Mouse (Mus musculus) heart, adult 11 months (tissue): Measurements from ENCODE around the gene Adamtsl1.

Source experiments
- DNase-seq: peaks from one replicate; pipeline ENCODE4 v3.0.0; 2022

The Adamtsl1 gene

DNA sequence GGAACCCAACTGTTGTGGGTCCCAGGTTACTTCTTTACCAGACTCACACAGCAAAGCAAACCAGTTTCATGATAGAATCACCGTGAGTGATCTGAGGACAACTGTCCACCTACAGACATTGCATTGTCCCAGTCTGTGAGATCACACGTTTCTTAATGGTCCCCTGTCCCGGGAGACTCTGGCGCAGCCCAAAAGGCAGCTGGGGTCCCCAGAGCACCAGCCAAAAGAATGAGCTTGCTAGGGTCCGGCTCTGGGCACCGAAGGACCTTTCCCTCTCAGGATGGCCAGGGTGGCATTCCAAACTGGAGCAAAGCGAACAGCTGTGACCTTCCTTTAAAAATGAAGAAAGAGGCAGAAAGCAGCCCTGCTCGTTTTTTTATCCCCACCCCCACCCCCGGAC lies at the start of gene Adamtsl1:
Gene Adamtsl1, plus strand, starts transcription at position 381 of the 400 bp plus-strand sequence.
- peak; percentile 84 for DNase-seq

DNA sequence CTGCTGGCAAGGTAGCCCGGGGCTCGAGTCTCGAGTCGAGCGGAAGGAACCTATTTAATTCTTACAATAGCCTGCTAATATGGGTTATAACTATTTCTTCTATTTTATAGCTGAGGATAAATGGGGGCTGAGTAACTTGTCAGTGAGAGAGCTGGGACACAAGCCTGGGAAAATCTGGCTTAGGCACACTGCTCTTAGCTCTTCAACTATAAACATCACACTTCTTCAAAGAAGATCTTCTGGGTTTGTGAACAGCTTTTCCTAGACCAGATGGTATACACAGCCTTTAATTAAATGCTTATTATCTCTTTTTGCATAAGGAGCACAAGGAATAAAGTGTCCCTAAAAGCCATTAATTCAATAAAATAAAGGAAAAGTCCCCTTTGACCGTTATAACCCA lies 30.4 kb upstream of the Adamtsl1 start:
- DNase-seq, result no peak

DNA sequence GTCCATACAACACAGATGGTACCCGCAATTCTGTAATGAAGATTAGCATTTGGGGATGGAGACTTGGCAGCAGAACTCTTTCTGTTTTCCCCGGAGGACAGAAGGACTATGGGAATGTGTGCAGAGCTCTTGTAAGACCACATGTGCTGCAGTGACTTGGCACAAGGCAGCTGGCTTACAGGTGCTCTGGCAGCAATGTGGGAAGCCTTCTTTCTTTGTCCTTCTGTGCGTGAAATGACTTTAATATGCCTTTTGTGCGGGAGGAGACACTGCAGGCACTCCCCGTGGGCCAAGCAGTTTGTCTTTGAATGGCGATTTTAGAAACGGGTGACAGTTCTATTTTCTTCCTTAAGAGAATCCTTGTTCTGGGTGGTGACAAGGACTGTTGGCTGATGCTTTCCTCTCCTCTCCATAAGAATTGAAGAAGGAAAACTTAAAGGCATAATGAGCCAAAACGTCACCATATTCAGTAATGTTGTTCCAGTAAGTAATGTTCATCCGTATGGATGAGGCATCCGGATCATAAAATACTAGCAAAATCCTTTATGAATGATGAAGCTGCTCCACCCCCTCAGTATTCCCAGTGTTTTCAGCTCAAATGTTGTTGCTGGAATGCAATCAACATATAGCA lies 27.5 kb upstream of the Adamtsl1 start:
- no peak for DNase-seq

DNA sequence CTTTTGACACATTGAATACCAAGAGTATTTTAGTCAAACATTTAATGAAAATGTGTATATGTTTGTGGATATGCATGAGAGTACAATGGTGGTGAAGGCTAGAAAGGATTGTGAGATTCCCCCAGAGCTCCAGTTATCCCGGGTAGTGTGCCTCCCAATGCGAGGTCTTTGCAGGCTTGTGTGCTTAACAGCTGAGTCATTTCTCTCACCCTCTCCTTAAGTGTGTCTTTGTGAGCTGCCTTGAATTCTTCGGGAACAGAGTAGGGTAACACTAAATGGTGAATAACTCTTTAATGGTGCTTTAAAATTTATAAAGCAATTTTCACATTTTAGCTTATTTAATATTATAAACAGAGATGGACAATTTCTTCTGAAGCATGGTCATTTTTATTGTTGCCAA lies 8.3 kb upstream of the Adamtsl1 start:
- DNase-seq, result no peak

DNA sequence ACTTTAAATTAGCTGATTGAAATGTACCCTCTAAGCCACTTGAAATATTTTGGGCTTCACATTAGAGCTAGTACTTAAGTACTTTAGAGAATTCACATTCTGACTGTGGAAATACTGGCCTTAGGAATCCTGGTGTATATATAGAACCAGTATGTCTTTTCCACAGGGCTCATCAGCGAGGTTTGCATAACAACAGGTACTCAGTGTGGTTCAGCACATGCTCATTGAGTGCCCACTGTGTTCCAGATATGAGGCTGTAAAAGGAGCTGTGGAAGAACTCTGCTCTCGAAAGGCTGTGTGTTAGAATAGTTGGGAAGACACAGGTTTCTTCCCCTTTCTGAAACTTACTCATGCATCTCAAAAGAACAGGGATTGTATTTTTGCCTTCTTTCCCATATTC lies 7.0 kb upstream of the Adamtsl1 start:
- no peak for DNase-seq

DNA sequence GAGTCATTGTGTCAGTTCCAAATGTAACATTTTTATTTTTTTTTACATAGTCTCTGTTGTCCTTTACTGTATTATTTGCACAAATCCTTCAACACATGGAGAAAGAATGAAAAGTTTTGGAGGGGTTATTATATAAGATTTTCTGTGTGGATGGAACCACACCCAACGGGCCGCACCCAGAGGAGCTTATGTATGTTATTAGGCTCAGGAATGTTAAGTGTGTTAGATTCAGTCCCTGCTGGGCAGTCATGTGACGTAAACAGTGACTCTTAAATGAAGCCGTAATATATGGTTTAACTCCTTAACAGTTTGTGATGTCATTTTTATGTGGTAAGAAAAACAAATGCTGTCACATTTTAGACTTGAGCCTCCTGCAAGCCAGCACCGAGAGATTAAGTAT lies 6.5 kb upstream of the Adamtsl1 start:
- no peak for DNase-seq

DNA sequence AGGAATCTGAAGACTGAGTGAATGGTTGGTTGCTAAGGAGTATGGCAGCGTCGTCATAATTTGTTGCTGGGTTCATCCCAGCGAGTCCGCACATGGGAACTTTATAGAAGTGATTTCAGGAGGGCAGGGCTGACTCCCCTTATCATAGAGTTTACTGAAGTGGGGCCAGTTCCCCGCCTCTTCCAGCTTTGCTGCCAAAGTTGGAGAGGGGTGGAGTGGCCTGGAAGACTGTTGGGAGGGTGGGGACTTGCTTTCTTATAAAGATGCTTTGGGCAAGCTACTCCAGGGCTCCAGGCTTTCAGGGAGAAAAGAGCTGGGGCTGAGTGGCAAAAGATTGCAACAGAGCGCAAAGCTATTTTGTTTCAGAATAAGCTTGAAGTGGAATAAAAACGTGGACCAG lies 684 bp upstream of the Adamtsl1 start:
- peak; percentile 94 for DNase-seq

DNA sequence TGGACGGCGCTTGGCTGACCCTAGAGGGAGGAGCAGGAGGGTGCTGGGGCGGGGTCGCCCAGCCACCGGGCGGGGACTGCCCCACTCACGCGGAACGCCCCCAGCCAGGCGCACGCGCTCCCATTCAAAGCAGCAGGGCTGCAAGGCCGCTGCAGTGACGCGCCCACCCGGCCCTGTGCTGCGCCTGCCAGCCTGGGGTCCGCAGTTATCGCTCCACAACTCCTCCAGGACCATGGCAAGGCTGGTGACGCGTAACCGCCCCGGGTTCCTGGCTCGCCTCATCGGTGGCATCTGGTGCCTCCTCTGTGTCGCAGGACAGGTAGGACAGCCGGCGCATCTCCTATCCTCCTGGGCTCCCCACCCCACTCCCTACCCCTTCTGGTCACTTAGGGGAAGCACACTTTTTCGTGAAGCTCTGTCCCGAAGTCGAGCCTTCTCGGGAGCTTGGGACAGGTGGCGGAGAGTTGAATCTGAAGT lies 271 bp downstream of the Adamtsl1 start:
- DNase-seq, result no peak

DNA sequence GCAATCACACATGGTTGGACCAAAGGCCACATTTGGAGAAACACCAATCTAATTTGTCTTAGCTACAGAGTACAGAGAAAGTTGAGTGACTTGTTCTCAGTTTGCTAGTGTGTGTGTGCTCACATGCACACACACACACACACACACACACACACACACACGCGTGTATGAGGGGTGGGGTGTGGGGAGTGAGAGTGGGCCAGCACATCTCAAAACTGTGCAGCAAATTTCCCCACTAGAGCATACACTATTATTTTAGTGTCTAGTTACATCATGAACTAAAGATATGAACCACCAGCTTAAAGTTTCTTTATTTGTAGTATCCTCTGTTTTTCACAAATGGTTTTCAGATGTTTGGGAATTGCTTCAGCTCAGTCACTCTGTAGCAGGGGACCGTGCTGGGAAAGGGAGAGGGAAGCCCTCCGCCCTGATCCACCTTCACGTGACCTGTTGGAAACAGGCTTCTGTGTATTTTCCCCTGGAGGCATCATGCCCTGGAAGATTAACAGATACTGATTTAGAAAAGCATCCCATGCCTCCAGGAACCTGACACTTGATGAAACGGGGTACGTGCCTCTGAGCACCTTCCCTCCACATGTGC lies 13.1 kb downstream of the Adamtsl1 start:
- DNase-seq, result no peak

DNA sequence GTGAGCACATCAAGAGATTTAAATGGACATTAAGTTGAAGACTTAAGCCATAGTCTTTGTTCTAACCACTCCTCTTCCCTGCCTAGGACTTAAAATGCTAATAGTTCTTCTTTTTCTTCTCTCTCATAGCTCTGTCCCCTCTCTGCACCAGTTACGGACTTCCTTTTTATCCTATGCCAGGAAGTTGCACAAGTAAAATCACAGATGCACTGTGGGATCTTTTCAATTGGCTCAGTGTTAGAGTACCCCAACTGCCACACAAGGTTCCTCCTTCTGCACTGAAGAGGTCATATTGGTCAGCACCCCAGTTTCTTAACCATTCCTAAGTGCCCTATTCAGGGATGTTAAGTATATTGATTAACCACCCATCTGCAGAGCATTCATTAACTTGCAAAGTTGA lies 15.9 kb downstream of the Adamtsl1 start:
- DNase-seq, result no peak

DNA sequence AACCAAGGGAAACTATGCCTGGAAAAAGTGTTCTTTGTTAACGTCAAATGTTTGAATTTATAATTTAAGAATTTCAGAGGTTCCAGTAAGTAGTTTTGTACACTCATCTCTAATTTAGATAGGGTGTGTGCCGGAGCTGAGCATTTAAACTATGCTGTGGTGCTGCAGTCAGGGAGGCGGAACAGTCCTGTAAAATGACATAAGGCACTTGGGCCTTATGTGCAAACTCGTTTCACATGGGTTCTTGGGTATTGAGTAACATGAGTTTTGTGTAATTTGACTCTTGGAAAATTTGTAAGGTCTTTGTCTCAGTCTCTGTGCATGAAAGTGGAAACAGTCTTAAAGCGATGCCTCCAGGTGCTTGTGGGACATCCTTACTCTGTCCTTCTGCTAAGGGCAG lies 25.7 kb downstream of the Adamtsl1 start:
- no peak for DNase-seq

DNA sequence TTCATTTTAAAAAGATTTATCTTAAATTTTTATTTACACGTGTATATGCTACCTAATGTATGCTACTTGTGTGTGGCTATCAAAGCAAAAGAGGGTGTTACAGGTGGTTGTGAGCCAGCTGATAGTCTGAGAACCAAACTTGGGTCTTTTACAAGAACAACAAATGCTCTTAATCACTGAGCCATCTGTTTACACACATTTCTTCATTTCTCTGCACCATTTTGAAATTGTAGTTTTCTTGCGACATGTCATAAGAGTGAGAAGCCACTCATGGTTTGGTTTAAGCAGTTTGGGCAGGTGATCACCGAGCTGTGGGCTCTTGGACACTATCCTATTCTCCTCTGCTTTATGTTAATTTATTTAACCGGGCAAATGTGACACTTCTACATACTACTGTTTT lies 29.2 kb downstream of the Adamtsl1 start:
- DNase-seq, result no peak

DNA sequence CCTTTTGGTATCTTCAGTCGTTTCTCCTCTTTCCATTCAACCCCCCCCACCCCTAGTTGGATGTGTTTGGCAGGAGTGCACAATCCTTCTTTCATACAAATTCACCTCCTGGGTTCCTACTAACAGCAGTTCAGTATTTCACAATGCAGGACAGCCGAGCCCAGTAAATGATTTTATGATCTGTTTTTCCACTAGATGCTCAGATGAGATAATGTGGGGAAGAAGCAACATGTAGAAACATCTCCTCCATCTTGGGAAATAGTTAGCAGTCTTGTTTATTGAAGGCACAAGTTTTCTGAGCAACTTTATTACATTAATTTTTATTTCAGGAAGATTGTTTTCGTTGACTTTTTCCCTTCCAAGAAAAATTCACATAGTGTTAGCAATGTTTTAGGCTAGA lies 40.7 kb downstream of the Adamtsl1 start:
- DNase-seq, result no peak

DNA sequence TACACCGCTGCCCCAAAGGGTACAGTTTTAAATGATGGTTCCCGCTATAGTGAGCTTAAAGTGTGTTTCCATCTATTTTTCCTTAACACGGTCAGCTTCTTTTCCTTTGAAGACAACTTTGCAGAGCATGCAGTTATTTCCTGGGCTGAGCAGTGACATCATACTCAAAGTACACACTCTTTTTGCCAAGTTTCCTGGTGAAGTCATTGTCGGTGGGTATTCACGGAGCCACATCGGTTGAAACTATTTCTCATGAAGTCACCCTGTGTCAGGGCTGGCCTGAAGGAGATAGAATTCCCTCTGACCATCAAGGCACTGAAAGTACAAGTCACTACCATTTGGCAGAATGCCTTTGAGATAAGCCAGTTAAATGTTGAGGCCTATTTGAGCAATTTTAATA lies 45.8 kb downstream of the Adamtsl1 start:
- DNase-seq, result no peak

DNA sequence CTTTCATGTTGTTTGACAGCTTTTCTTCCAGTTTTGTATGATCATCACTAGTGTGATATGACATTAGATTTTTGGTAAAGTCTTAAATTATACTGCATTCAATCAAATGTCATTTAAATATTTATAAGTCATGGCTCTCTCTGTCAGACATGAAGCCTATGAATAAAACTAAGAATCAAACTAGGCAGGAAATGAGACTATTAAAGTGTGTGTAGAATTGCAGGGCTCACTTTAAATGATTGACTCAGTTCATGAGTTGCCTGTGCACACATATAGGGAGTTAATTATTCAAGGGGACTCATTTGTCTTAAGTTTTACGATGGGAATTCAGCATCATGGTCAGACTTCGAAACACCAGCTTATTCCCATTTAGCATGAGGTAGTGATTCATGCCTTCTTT lies 71.5 kb downstream of the Adamtsl1 start:
- DNase-seq, result no peak

DNA sequence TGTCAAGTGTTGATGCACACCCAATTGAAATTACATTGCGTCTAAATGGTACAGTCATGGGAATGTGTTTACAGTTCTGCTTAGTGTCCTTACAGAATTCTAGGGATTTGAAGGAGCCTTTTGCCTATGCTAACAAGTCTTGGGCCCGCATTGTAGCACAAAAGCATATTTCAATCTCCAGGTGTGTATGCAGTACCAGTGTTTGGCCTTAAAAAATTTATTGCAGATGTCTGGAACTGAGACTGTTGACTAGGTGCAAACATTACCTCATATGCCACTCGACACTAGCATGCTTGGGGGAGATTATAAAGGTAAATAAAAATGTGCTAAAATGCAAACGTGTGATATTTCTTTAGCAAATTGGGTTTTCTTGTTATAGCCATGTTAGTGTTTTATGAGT lies 75.0 kb downstream of the Adamtsl1 start:
- no peak for DNase-seq

DNA sequence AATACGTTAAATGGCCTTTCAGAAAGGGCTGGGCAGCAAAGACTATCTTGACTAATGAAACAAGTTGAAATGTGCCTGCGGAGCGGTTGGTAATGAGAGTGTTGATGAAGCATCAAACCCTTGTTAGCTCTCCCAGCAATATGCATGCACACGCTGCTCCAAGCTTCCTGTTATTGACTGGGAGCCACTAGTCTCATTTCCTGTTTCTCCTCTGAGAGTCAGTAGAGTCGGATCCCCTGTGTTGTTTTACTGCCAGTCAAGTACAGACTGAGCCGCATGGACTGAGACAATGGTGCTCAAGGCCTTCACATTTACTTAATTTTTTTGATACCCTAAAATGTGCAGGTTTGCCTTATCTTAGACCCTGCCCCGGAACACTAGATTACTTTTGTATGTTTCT lies 77.1 kb downstream of the Adamtsl1 start:
- peak; percentile 85 for DNase-seq

DNA sequence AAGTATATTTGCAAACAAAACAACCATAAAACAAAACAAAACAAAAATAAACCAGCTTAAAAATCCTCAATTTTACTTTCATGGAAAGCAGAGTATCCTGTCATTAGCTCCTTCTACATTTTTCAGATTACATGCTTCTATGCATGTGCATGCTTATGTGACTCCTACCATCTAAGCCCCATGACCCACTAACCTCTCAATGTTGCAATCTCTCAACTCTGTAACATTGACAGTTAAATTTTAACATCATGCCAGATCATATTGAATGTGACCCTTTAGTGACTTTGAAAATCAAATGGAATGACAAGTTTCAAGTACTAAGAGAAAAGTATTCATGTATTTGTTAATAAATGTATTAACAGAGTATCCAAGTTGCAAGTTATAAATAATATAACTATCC lies 80.2 kb downstream of the Adamtsl1 start:
- DNase-seq, result no peak

DNA sequence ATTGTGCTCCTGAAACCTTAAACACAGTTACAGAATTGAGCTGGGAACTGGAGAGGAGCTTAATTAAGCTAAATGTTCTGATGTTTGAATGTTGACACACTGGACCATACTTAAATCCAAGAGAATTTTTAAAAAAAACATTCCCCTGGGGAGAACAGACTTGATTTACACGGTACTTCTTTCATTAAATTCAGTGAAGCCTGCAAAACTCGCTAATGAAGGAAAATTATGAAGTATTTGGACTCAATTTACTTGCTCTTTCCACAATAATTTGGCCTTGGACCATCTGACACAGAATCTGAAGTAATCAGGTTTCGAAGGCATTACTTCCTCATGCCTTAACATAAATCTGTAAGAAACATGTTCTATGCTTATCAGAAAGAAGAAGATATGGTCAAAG lies 99.4 kb downstream of the Adamtsl1 start:
- DNase-seq, result no peak

DNA sequence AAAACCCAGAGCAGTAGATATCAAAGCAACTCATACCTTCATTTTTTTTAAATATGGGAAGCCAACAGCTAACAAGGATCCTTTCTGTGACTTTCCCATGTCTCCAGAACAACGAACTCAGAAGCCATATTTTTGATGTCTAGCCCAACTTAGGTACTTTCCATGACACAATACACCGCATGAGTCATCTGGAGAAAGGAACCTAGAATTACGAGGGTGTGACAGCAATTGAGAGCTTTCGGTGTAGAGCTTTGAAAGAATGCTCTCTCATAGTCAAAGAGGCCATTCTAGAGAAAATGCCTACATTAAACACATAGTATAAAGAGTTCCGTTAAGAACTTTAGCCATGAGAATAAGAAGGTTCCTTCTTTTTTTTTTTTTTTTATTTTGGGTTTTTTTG lies 104.8 kb downstream of the Adamtsl1 start:
- no peak for DNase-seq

DNA sequence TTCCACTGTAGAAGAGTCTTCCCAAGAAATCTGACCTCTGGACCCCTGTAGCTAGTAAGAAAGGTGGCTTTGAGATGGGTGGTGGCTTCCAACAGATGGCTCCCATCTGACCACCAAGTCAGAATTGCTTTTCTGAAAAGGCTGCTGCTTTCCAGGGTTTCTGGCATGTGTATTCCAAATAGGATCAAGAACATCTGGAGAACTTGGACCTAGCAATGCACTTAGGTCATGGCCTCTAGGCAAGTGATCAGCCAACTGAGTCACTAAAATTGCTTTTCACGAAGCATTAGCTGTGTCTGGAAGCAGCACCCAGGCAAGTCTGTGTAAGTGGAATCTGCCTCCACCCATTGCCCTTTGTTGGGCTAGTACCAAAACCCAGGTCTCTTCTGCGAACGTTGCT lies 105.3 kb downstream of the Adamtsl1 start:
- DNase-seq, result peak; percentile 86

DNA sequence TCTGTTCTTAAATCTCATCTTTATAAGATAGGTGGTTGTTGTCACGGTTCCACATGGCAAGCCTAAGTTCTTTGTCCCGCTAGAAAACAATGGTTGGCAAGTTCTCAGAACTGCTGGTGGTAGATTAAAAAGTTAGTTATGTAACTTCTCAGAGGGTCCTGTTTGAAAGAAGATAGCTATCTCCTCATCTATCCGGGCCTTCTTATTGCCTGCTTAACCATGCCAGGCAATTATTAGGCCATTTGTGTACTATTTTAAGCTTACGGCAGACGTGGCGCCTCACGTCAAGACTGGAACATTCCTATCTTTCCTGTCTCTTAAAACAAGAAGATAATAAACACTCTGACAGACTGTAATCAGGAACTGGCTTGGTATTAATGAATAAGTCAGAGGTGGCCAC lies 115.4 kb downstream of the Adamtsl1 start:
- DNase-seq, result peak; percentile 94

DNA sequence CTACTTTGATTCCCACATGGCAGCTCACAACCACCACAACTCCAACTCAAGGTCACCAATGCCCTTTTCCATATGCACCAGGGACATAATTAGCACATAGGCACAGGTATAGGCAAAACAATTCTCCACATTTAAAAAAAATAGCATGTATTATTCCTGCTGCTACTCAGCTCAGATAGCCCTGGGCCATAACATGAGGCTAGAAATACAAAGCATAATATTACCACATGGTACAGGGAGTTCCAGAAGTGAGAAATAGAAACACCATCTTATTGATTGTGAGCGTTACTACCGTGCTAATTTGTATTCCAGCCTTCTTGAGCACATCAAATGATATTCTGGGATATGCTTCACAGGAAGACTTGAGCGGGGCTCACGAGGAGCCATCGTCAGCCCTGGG lies 155.3 kb downstream of the Adamtsl1 start:
- no peak for DNase-seq

DNA sequence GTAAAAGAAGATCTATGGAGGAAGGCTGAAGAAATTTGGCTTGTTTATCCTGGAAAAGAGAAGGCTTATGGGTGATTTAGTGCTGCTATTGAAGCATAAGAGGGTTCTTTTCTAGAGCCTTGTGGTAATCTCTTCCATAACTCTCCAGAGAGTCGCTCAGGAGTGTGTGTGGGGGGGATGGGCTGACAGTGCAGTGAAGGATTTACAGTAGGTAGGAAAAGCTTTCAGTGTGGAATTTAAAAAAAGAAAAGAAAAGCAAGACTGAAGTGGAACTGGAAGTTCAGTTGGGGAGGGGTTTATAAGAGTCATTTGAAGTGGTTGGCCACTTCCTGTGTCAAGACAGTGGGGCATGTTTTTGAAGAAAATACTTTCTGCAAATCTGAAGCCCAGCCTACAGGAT lies 155.8 kb downstream of the Adamtsl1 start:
- no peak for DNase-seq

DNA sequence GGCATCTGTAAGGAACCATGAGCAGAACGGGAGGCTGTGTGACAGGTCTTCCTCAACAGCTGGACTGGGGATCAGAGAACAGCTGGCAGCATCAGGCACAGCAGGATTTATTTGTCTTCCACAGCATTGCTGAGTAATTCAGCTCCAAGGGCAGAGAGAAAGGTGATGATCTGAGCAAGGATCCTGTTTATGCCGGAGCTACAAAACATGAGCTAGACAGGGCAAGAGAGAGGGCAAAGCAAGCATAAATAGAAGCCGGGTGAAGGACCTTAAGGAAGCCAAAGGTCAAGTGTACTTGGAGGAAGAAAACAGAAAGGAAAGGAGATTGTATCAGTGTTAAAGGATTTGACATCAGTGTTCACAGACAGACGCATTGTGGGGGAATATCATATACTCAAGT lies 158.3 kb downstream of the Adamtsl1 start:
- no peak for DNase-seq
